Mouse (Mus musculus) G1E (cell line): ENCODE measurements at regions not wholly inside any gene's neighbourhood (a gene's known extent, or its start where the extent isn't known, plus 50 kb on each side); places are given as distances from the start of the nearest gene placed in this dataset.

ENCODE experiments used
- ATAC-seq: 2 replicates; pipeline ENCODE4 v1.8.0; 2016; ENCODE audit warnings: mild to moderate bottlenecking; ENCODE audit not compliant: insufficient number of reproducible peaks, poor library complexity, low FRiP score, severe bottlenecking; ENCODE audit errors: extremely low read depth
- DNase-seq: peaks from one replicate; pipeline ENCODE4 v3.0.0; 2012; ENCODE audit warnings: low spot score
- H3K27me3 ChIP-seq: 2 replicates; pipeline ENCODE4 v1.6.1; 2012; ENCODE audit warnings: mild to moderate bottlenecking, low read length, inconsistent platforms; ENCODE audit not compliant: insufficient read depth
- H3K36me3 ChIP-seq: replicated peaks from 2 replicates; pipeline ENCODE3; 2012; ENCODE audit warnings: mild to moderate bottlenecking, inconsistent platforms
- H3K4me1 ChIP-seq: 2 replicates; pipeline ENCODE4 v1.6.1; 2012; ENCODE audit warnings: low read depth, low read length, inconsistent platforms, mixed read lengths; ENCODE audit not compliant: insufficient read depth
- H3K4me3 ChIP-seq: 2 replicates; pipeline ENCODE4 v1.5.1; 2012; ENCODE audit warnings: low read depth, mild to moderate bottlenecking, inconsistent platforms, low read length, moderate library complexity, mixed read lengths
- H3K9me3 ChIP-seq: replicated peaks from 2 replicates; pipeline ENCODE4 v1.6.1; 2012; ENCODE audit warnings: inconsistent platforms
- CTCF ChIP-seq: IDR thresholded peaks from 2 replicates; pipeline ENCODE4 v1.5.1; 2012; ENCODE audit warnings: low read depth, low read length, inconsistent platforms, mixed read lengths
- GATA1 ChIP-seq: IDR thresholded peaks from 2 replicates; pipeline ENCODE4 v1.6.1; 2012; ENCODE audit warnings: borderline replicate concordance, low read length, inconsistent platforms, mixed read lengths
- GATA2 ChIP-seq: IDR thresholded peaks from 2 replicates; pipeline ENCODE4 v1.6.1; 2012; ENCODE audit warnings: low read depth, low read length, inconsistent platforms, borderline replicate concordance
- POLR2AphosphoS5 ChIP-seq: IDR thresholded peaks from 2 replicates; pipeline ENCODE4 v1.6.1; 2012; ENCODE audit warnings: low read depth, low read length, inconsistent platforms; ENCODE audit not compliant: insufficient replicate concordance
- TAL1 ChIP-seq: conservative IDR thresholded peaks from 2 replicates; pipeline ENCODE4 v1.6.1; 2012; ENCODE audit warnings: low read depth, low read length, inconsistent platforms, mixed read lengths

GRCm38 (mm10) chr12:106872966-106873730, 615.3 kb upstream of the 3110018I06Rik start:
- DNase-seq (no peak), ATAC-seq (no peak)
- no peaks in the 10 kb centered on the region for H3K4me1 ChIP-seq
- H3K9me3 ChIP-seq, result peaks cover 81% of the 10 kb centered on the region
- H3K36me3 ChIP-seq, result no peaks in the 10 kb centered on the region
- no peak for TF ChIP-seq GATA2
- TF ChIP-seq POLR2AphosphoS5, result no peak
- no peak for TF ChIP-seq CTCF
- no peak for TF ChIP-seq GATA1
- TF ChIP-seq TAL1, result no peak
- no peaks in the 10 kb centered on the region; the same call in 1 of the 2 replicates for H3K27me3 ChIP-seq
- no peak overlapping the region; the same call in 1 of the 2 replicates for H3K4me3 ChIP-seq

- no peak for ATAC-seq
- H3K36me3 ChIP-seq, result no peaks in the 10 kb centered on the region
- DNase-seq, result no peak
- no peaks in the 10 kb centered on the region for H3K4me1 ChIP-seq
- TF ChIP-seq GATA1, result no peak
- no peak for TF ChIP-seq GATA2
- no peak for TF ChIP-seq POLR2AphosphoS5
- TF ChIP-seq CTCF, result no peak
- TF ChIP-seq TAL1, result no peak
- no peaks in the 10 kb centered on the region for H3K27me3 ChIP-seq
- H3K9me3 ChIP-seq, result peaks cover 88% of the 10 kb centered on the region
- H3K4me3 ChIP-seq, result no peak overlapping the region
Observed at GRCm38 (mm10) chr12:106890319-106890718, 598.1 kb upstream of the 3110018I06Rik start.

- ATAC-seq (no peak), DNase-seq (no peak)
- Histone ChIP-seq H3K9me3 (peaks cover 79% of the 10 kb centered on the region), H3K36me3 (no peaks in the 10 kb centered on the region), H3K27me3 (no peaks in the 10 kb centered on the region), H3K4me1 (no peaks in the 10 kb centered on the region), H3K4me3 (no peak overlapping the region)
- TF ChIP-seq POLR2AphosphoS5 (no peak), CTCF (no peak), GATA1 (no peak), GATA2 (no peak), TAL1 (no peak)
Observed at GRCm38 (mm10) chr12:106894061-106894460, 594.4 kb upstream of the 3110018I06Rik start.

GRCm38 (mm10) chr12:106904202-106904601, 584.2 kb upstream of the 3110018I06Rik start:
- H3K9me3 ChIP-seq, result peaks cover 92% of the 10 kb centered on the region

GRCm38 (mm10) chr12:106912782-106913181, 575.6 kb upstream of the 3110018I06Rik start:
- peaks cover 85% of the 10 kb centered on the region for H3K9me3 ChIP-seq

More at GRCm38 (mm10) chr12:106904202-106904601, 584.2 kb upstream of the 3110018I06Rik start:
- DNase-seq, result no peak
- Histone ChIP-seq H3K27me3 (no peaks in the 10 kb centered on the region), H3K4me1 (no peaks in the 10 kb centered on the region), H3K36me3 (no peaks in the 10 kb centered on the region), H3K4me3 (no peak overlapping the region)
- no peak for TF ChIP-seq CTCF
- TF ChIP-seq GATA2, result no peak
- TF ChIP-seq TAL1, result no peak
- no peak for TF ChIP-seq POLR2AphosphoS5
- TF ChIP-seq GATA1, result no peak
- ATAC-seq, result no peak

GRCm38 (mm10) chr12:106922571-106922991, 565.9 kb upstream of the 3110018I06Rik start:
- H3K27me3 ChIP-seq, result no peaks in the 10 kb centered on the region
- no peak for ATAC-seq
- TF ChIP-seq GATA1 (no peak), GATA2 (no peak), TAL1 (no peak)
- H3K9me3 ChIP-seq, result peaks cover 73% of the 10 kb centered on the region
- H3K4me3 ChIP-seq, result no peak overlapping the region
- no peak for DNase-seq
- H3K36me3 ChIP-seq, result no peaks in the 10 kb centered on the region
- no peaks in the 10 kb centered on the region for H3K4me1 ChIP-seq

More at GRCm38 (mm10) chr12:106912782-106913181, 575.6 kb upstream of the 3110018I06Rik start:
- DNase-seq (no peak), ATAC-seq (no peak)
- Histone ChIP-seq H3K4me1 (no peaks in the 10 kb centered on the region), H3K4me3 (no peak overlapping the region), H3K27me3 (no peaks in the 10 kb centered on the region), H3K36me3 (no peaks in the 10 kb centered on the region)
- no peak for TF ChIP-seq GATA2
- TF ChIP-seq TAL1, result no peak
- TF ChIP-seq POLR2AphosphoS5, result no peak
- TF ChIP-seq CTCF, result no peak
